Mouse (Mus musculus) mouse trophoblast stem cell (cell line): ENCODE data around the gene Ctnnal1.

Experiments
- in situ Hi-C, 2 experiments: fragments of 300-500 bp; cut with MseI, MboI; formaldehyde crosslinking; loops; 2 replicates in 1 of 2; 3 replicates in 1 of 2; pipeline ENCODE4 v1.15.1; 2025

Gene Ctnnal1

DNA sequence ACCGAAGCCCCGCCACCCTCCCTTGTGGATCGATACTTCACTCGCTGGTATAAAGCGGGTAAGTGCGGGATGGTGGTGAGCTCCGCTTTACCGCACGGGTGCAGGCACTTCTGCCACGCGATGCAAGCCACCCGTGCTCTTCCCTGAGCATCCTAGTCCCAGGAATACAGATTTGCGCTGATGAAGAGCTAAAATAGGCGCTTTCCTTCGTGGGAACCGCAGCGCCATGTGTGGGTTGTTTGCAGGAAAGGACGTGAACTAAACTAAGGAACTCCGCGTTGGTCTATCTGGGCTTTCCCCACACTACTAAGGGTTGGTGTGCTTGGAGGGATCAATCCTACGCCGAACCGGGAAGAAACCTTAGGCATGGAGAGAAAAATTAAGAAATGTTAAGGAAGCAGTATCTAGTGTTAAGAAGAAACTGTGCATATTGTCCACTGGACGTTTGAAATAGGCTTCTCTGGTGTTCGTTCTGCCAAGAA, 62.3 kb downstream of the Ctnnal1 start:
- in situ Hi-C loops = no loop called here

GRCm38 (mm10) chr4:56801907-56802668, 62.9 kb downstream of the Ctnnal1 start, which contains the start of the genes Elp1 and Fam206a:
TSS of gene Elp1 (minus strand) at chr4:56802331.
TSS of gene Fam206a (plus strand) at chr4:56802345.
- in situ Hi-C loops = no loop called here

DNA sequence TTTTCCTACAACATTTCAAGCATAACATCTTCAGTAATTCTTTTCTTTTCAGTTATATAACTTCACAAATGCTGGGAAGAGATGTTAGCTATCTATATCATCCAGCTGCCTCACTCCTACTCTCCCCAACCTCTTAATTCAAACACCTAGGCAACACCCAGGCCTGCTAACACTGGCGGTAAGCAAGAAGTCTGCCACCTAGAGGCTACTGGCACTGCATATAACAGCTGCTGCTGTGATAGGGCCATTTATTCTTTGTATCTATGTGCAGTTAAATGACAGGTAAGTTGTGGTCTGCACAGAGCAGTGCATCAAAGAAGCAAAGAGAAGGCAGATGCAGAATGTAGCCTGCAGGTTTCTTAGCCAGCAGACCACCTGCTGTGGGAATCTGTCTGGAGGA, 73.6 kb downstream of the Ctnnal1 start:
- in situ Hi-C loops = no loop called here

GRCm38 (mm10) chr4:56771065-56771464, 93.9 kb downstream of the Ctnnal1 start:
- in situ Hi-C loops = no loop called here

DNA sequence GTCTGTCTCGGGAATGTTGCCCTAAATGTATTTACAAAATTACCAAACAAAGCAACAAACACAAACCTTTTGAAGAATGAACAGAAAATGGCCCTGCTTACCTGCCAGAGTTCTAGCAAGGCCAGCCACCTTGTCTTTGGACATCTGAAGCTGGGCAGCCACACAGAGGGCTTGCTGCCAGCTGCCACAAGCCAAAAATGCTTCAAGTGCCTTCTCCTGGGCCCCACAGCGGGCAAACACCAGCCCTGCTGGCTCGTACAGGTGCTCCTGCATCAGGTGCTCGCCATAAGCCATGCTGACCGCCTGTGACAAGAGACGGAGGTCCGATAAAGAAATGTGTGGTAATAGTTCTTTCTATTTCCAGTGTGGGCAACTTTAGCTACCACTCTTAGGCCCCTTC, 96.1 kb downstream of the Ctnnal1 start:
- in situ Hi-C loops = no loop called here

- in situ Hi-C loops = no loop called here
Observed at GRCm38 (mm10) chr4:56767861-56768284, 97.1 kb downstream of the Ctnnal1 start.
